Mouse (Mus musculus): ENCODE measurements at regions not wholly inside any gene's neighbourhood (a gene's known extent, or its start where the extent isn't known, plus 50 kb on each side); places are given as distances from the start of the nearest gene placed in this dataset.
A peak's percentile ranks its signal among the peaks of the same experiment; 100 is the strongest.
"Not testable (repeated sequence)": the region's sequence is repeated elsewhere in the genome, so short reads cannot be mapped to it uniquely, and the experiment has no call there.

DNA sequence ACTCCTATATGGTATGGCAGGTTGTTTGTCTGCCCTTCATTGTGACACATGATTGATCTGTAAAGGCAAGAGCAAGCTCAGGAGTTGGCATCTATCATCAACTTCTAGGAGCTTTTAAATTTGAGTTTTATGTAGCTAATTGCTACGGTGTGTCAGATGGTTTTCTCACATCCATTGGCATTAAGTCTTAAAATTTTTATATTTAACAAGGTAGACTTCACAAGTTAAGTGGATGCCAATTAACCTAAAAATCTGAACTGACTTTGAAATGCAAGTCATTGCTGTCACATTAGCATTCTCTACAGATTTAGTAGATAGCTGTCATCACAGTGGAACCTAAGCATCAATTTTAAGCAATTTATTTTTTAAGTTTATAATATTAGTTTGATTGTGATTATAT, 345.5 kb downstream of the Hdgfl1 start:
- WGBS = 83% methylated on average over 1 of the region's 1 CpGs
- no peak for ATAC-seq (ENCODE audit: low FRiP score)
- no peaks in the 10 kb centered on the region for H3K4me1 ChIP-seq
- H3K9me3 ChIP-seq (replicated peaks) = no peaks in the 10 kb centered on the region
- no peaks in the 10 kb centered on the region for H3K36me3 ChIP-seq
- no peak overlapping the region for H3K4me2 ChIP-seq
- no peak overlapping the region for H3K27ac ChIP-seq (replicated peaks)
- no peaks in the 10 kb centered on the region for H3K27me3 ChIP-seq (replicated peaks)
- no peak overlapping the region for H3K4me3 ChIP-seq (replicated peaks)
- H3K9ac ChIP-seq (replicated peaks) = no peak overlapping the region

GRCm38 (mm10) chr13:26405757-26406156, 364.2 kb downstream of the Hdgfl1 start:
- no peak overlapping the region for H3K4me3 ChIP-seq (replicated peaks)
- no peak for ATAC-seq (ENCODE audit: low FRiP score)

GRCm38 (mm10) chr13:26404707-26405106, 365.3 kb downstream of the Hdgfl1 start:
- H3K27me3 ChIP-seq (replicated peaks) = no peaks in the 10 kb centered on the region
- no peak overlapping the region for H3K4me2 ChIP-seq
- H3K36me3 ChIP-seq = no peaks in the 10 kb centered on the region
- no peaks in the 10 kb centered on the region for H3K4me1 ChIP-seq
- WGBS = 81% methylated on average over 2 of the region's 2 CpGs
- H3K27ac ChIP-seq (replicated peaks) = no peak overlapping the region
- ATAC-seq (ENCODE audit: low FRiP score) = no peak
- H3K9me3 ChIP-seq (replicated peaks) = no peaks in the 10 kb centered on the region
- H3K4me3 ChIP-seq (replicated peaks) = no peak overlapping the region
- H3K9ac ChIP-seq (replicated peaks) = no peak overlapping the region

More at GRCm38 (mm10) chr13:26405757-26406156, 364.2 kb downstream of the Hdgfl1 start:
- Histone ChIP-seq H3K9me3 (replicated peaks) (no peaks in the 10 kb centered on the region), H3K36me3 (no peaks in the 10 kb centered on the region), H3K9ac (replicated peaks) (no peak overlapping the region), H3K27ac (replicated peaks) (no peak overlapping the region), H3K4me2 (no peak overlapping the region), H3K4me1 (no peaks in the 10 kb centered on the region), H3K27me3 (replicated peaks) (no peaks in the 10 kb centered on the region)

- no peak overlapping the region for H3K27ac ChIP-seq (replicated peaks)
- H3K27me3 ChIP-seq (replicated peaks) = no peaks in the 10 kb centered on the region
- 94% methylated on average over 7 of the region's 7 CpGs for WGBS
- no peak overlapping the region for H3K4me2 ChIP-seq
- H3K9ac ChIP-seq (replicated peaks) = no peak overlapping the region
- no peak overlapping the region for H3K4me3 ChIP-seq (replicated peaks)
- H3K36me3 ChIP-seq = no peaks in the 10 kb centered on the region
- peak; percentile 38; the same call in 1 of the 2 replicates for ATAC-seq (ENCODE audit: low FRiP score)
- no peaks in the 10 kb centered on the region for H3K9me3 ChIP-seq (replicated peaks)
- H3K4me1 ChIP-seq = no peaks in the 10 kb centered on the region
Measured at GRCm38 (mm10) chr13:26387861-26388621, 381.9 kb downstream of the Hdgfl1 start.

DNA sequence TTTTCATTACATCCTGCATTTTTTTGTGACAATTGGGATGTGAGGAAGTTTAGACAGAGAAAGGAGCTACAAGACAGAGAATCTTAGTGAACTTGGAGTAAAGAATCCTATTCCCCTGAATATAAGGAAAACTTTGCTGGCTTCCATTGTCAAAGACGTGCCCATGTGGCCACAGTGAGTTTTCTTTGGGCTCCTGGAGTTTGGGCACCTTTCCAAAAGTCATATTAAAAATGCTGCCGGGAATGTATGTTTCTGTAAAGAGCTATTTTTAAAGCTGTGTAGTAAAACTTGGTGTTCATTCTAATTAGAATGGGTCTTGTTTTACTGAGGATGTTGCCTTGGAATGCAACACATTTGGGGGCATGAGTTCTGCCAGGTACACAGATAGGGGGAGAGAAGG, 387.3 kb downstream of the Hdgfl1 start:
- H3K9me3 ChIP-seq (replicated peaks) = no peaks in the 10 kb centered on the region
- H3K4me2 ChIP-seq = no peak overlapping the region
- 56% methylated on average over 2 of the region's 2 CpGs for WGBS
- no peaks in the 10 kb centered on the region for H3K27me3 ChIP-seq (replicated peaks)
- no peaks in the 10 kb centered on the region for H3K36me3 ChIP-seq
- no peak overlapping the region for H3K9ac ChIP-seq (replicated peaks)
- ATAC-seq (ENCODE audit: low FRiP score) = no peak
- H3K4me1 ChIP-seq = no peaks in the 10 kb centered on the region
- no peak overlapping the region for H3K4me3 ChIP-seq (replicated peaks)
- no peak overlapping the region for H3K27ac ChIP-seq (replicated peaks)

GRCm38 (mm10) chr13:26382154-26382553, 387.8 kb downstream of the Hdgfl1 start:
- 70% methylated on average over 2 of the region's 2 CpGs for WGBS
- ATAC-seq (ENCODE audit: low FRiP score) = no peak

GRCm38 (mm10) chr13:26375546-26375945, 394.4 kb downstream of the Hdgfl1 start:
- no peaks in the 10 kb centered on the region for H3K9me3 ChIP-seq (replicated peaks)
- no peaks in the 10 kb centered on the region for H3K27me3 ChIP-seq (replicated peaks)
- no peak overlapping the region for H3K27ac ChIP-seq (replicated peaks)
- H3K36me3 ChIP-seq = no peaks in the 10 kb centered on the region
- H3K4me1 ChIP-seq = no peaks in the 10 kb centered on the region
- no peak overlapping the region for H3K4me3 ChIP-seq (replicated peaks)
- no peak for ATAC-seq (ENCODE audit: low FRiP score)
- no peak overlapping the region for H3K9ac ChIP-seq (replicated peaks)
- H3K4me2 ChIP-seq = no peak overlapping the region

More at GRCm38 (mm10) chr13:26382154-26382553, 387.8 kb downstream of the Hdgfl1 start:
- no peak overlapping the region for H3K27ac ChIP-seq (replicated peaks)
- H3K27me3 ChIP-seq (replicated peaks) = no peaks in the 10 kb centered on the region
- no peaks in the 10 kb centered on the region for H3K36me3 ChIP-seq
- no peaks in the 10 kb centered on the region for H3K4me1 ChIP-seq
- H3K4me3 ChIP-seq (replicated peaks) = no peak overlapping the region
- H3K9ac ChIP-seq (replicated peaks) = no peak overlapping the region
- H3K4me2 ChIP-seq = no peak overlapping the region
- H3K9me3 ChIP-seq (replicated peaks) = no peaks in the 10 kb centered on the region

GRCm38 (mm10) chr13:26365911-26366310, 404.1 kb downstream of the Hdgfl1 start:
- not testable (repeated sequence) for H3K27ac ChIP-seq (replicated peaks); H3K9ac ChIP-seq (replicated peaks); H3K4me1 ChIP-seq; H3K4me3 ChIP-seq (replicated peaks); H3K27me3 ChIP-seq (replicated peaks); ATAC-seq (ENCODE audit: low FRiP score); H3K9me3 ChIP-seq (replicated peaks); H3K4me2 ChIP-seq; H3K36me3 ChIP-seq
- WGBS = 89% methylated on average over 6 of the region's 6 CpGs

GRCm38 (mm10) chr13:26356341-26356740, 413.6 kb downstream of the Hdgfl1 start:
- Histone ChIP-seq H3K4me1 (no peaks in the 10 kb centered on the region), H3K4me2 (no peak overlapping the region), H3K9me3 (replicated peaks) (0 out of 2 replicates have a peak, but pooled peaks cover 6% of the 10 kb centered on the region), H3K27ac (replicated peaks) (no peak overlapping the region), H3K27me3 (replicated peaks) (no peaks in the 10 kb centered on the region), H3K9ac (replicated peaks) (no peak overlapping the region), H3K36me3 (no peaks in the 10 kb centered on the region), H3K4me3 (replicated peaks) (no peak overlapping the region)
- WGBS = 77% methylated on average over 3 of the region's 3 CpGs
- ATAC-seq (ENCODE audit: low FRiP score) = no peak

GRCm38 (mm10) chr13:26354421-26354820, 415.5 kb downstream of the Hdgfl1 start:
- Histone ChIP-seq H3K27me3 (replicated peaks) (no peaks in the 10 kb centered on the region), H3K4me2 (no peak overlapping the region), H3K4me3 (replicated peaks) (no peak overlapping the region), H3K9me3 (replicated peaks) (0 out of 2 replicates have a peak, but pooled peaks cover 6% of the 10 kb centered on the region), H3K4me1 (no peaks in the 10 kb centered on the region), H3K36me3 (no peaks in the 10 kb centered on the region), H3K27ac (replicated peaks) (no peak overlapping the region), H3K9ac (replicated peaks) (no peak overlapping the region)
- no peak for ATAC-seq (ENCODE audit: low FRiP score)

DNA sequence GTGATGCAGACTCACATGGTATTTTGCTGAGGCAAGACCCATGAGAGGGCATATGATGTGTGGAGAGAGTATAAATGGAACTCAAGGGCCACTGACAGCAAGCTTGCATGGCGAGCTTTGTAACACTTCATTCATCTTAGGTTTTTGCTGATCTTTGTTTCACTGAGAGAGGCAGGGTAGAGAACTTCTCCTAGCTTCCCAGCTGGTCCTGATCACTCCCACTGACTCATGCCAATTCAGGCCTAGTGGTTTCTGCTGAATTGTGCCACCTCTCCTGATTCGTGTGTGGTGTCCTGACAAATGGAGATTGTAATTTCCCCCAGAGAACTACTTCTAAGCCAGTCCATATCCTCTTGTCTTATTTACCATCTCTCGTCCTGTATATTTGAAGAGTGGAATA, 419.5 kb downstream of the Hdgfl1 start:
- H3K36me3 ChIP-seq = no peaks in the 10 kb centered on the region
- 92% methylated on average over 3 of the region's 3 CpGs for WGBS

GRCm38 (mm10) chr13:26338795-26339194, 431.2 kb downstream of the Hdgfl1 start:
- Histone ChIP-seq H3K9me3 (replicated peaks) (no peaks in the 10 kb centered on the region), H3K4me1 (no peaks in the 10 kb centered on the region), H3K27me3 (replicated peaks) (no peaks in the 10 kb centered on the region), H3K4me3 (replicated peaks) (no peak overlapping the region), H3K4me2 (no peak overlapping the region), H3K9ac (replicated peaks) (no peak overlapping the region), H3K27ac (replicated peaks) (no peak overlapping the region), H3K36me3 (no peaks in the 10 kb centered on the region)
- WGBS = 78% methylated on average over 3 of the region's 3 CpGs
- no peak for ATAC-seq (ENCODE audit: low FRiP score)

More for the DNA sequence above, 419.5 kb downstream of the Hdgfl1 start:
- H3K4me1 ChIP-seq = no peaks in the 10 kb centered on the region
- ATAC-seq (ENCODE audit: low FRiP score) = no peak
- no peak overlapping the region for H3K4me3 ChIP-seq (replicated peaks)
- no peak overlapping the region for H3K27ac ChIP-seq (replicated peaks)
- no peak overlapping the region for H3K9ac ChIP-seq (replicated peaks)
- no peaks in the 10 kb centered on the region for H3K27me3 ChIP-seq (replicated peaks)
- 0 out of 2 replicates have a peak, but pooled peaks cover 6% of the 10 kb centered on the region for H3K9me3 ChIP-seq (replicated peaks)
- H3K4me2 ChIP-seq = no peak overlapping the region

All from neural tube, embryonic 15.5 days (tissue).